Mouse (Mus musculus) MEL (cell line): ENCODE measurements around the gene Calm5. TPM values are rescaled to one million over a fixed set of nuclear protein-coding genes. Genes with fewer than 3 reads are reported as not detected.
A peak's percentile ranks its signal among the peaks of the same experiment; 100 is the strongest.

Experiments
- DNase-seq: peaks from one replicate; pipeline ENCODE4 v3.0.0; 2011; ENCODE audit warnings: low read depth, low spot score
- H3K27ac ChIP-seq: 2 replicates; pipeline ENCODE4 v1.5.1; 2012; ENCODE audit warnings: low read depth, mild to moderate bottlenecking, control low read depth, low read length, moderate library complexity; ENCODE audit not compliant: control insufficient read depth
- H3K27me3 ChIP-seq, 2 experiments: fragments of 150-350 bp in 1 of 2; sonication (generic) in 1 of 2; 2 replicates each; pipeline ENCODE4 v1.6.1; 2012; ENCODE audit warnings: low read length in 2 of 2, mild to moderate bottlenecking in 2 of 2, improper control_type of control experiment in 1 of 2, moderate library complexity in 1 of 2; ENCODE audit not compliant: insufficient read depth in 2 of 2, control insufficient read depth in 1 of 2
- H3K36me3 ChIP-seq, 2 experiments: 2 replicates each; pipeline ENCODE4 v1.6.1; 2012 to 2014; ENCODE audit warnings: low read length in 2 of 2, improper control_type of control experiment in 1 of 2, inconsistent platforms in 1 of 2, mild to moderate bottlenecking in 1 of 2; ENCODE audit not compliant: insufficient read depth in 2 of 2, control insufficient read depth in 1 of 2
- H3K4me1 ChIP-seq, 2 experiments: fragments of 150-350 bp in 1 of 2; sonication (generic) in 1 of 2; 2 replicates each; pipeline ENCODE4 v1.6.1; 2012; ENCODE audit warnings: low read length in 2 of 2, improper control_type of control experiment in 1 of 2, mild to moderate bottlenecking in 1 of 2; ENCODE audit not compliant: insufficient read depth in 2 of 2, control insufficient read depth in 1 of 2
- H3K4me3 ChIP-seq, 2 experiments: fragments of 150-350 bp in 1 of 2; sonication (generic) in 1 of 2; 2 replicates each; pipeline ENCODE4 v1.5.1; 2012; ENCODE audit warnings: low read depth in 2 of 2, low read length in 2 of 2, mild to moderate bottlenecking in 2 of 2, moderate library complexity in 2 of 2, control low read depth in 1 of 2, improper control_type of control experiment in 1 of 2; ENCODE audit not compliant: control insufficient read depth in 1 of 2, insufficient read depth in 1 of 2
- H3K79me2 ChIP-seq: 2 replicates; pipeline ENCODE4 v1.6.1; 2012; ENCODE audit warnings: mild to moderate bottlenecking, low read length, moderate library complexity; ENCODE audit not compliant: control insufficient read depth, poor library complexity, insufficient read depth
- H3K9ac ChIP-seq: 2 replicates; pipeline ENCODE4 v1.6.1; 2012; ENCODE audit warnings: low read depth, mild to moderate bottlenecking, control low read depth, low read length, moderate library complexity; ENCODE audit not compliant: control insufficient read depth, poor library complexity, severe bottlenecking
- H3K9me3 ChIP-seq: fragments of 150-350 bp; sonication (generic); replicated peaks from 2 replicates; pipeline ENCODE4 v1.6.1; 2012; ENCODE audit warnings: mild to moderate bottlenecking, low read length, improper control_type of control experiment, moderate library complexity; ENCODE audit not compliant: insufficient read depth
- BHLHE40 ChIP-seq: IDR thresholded peaks from 2 replicates; pipeline ENCODE4 v1.6.1; 2012; ENCODE audit warnings: low read depth, mild to moderate bottlenecking, inconsistent platforms, low read length, improper control_type of control experiment, borderline replicate concordance
- CHD1 ChIP-seq: IDR thresholded peaks from 2 replicates; pipeline ENCODE4 v1.6.1; 2012; ENCODE audit warnings: low read depth, mild to moderate bottlenecking, inconsistent platforms, low read length, improper control_type of control experiment
- CHD2 ChIP-seq: IDR thresholded peaks from 2 replicates; pipeline ENCODE4 v1.6.1; 2011; ENCODE audit warnings: low read length, improper control_type of control experiment
- E2F4 ChIP-seq: IDR thresholded peaks from 2 replicates; pipeline ENCODE4 v1.6.1; 2011; ENCODE audit warnings: low read depth, low read length, improper control_type of control experiment, borderline replicate concordance
- ELF1 ChIP-seq: IDR thresholded peaks from 2 replicates; pipeline ENCODE4 v1.6.1; 2014; ENCODE audit warnings: low read depth, mild to moderate bottlenecking, inconsistent platforms, low read length, improper control_type of control experiment, moderate library complexity
- EP300 ChIP-seq, 2 experiments: IDR thresholded peaks; 2 replicates each; pipeline ENCODE4 v1.6.1; 2011; ENCODE audit warnings: improper control_type of control experiment in 2 of 2, low read length in 2 of 2, low read depth in 1 of 2, mild to moderate bottlenecking in 1 of 2
- ETS1 ChIP-seq: IDR thresholded peaks from 2 replicates; pipeline ENCODE4 v1.6.1; 2012; ENCODE audit warnings: low read depth, mild to moderate bottlenecking, inconsistent platforms, low read length, improper control_type of control experiment, moderate library complexity
- GABPA ChIP-seq: IDR thresholded peaks from 2 replicates; pipeline ENCODE4 v1.6.1; 2012; ENCODE audit warnings: low read depth, mild to moderate bottlenecking, inconsistent platforms, low read length, improper control_type of control experiment, moderate library complexity
- GATA1 ChIP-seq: IDR thresholded peaks from 2 replicates; pipeline ENCODE4 v1.6.1; 2011; ENCODE audit warnings: low read depth, low read length, improper control_type of control experiment
- HCFC1 ChIP-seq: IDR thresholded peaks from 2 replicates; pipeline ENCODE4 v1.6.1; 2012; ENCODE audit warnings: low read depth, mild to moderate bottlenecking, inconsistent platforms, low read length, improper control_type of control experiment, moderate library complexity
- JUND ChIP-seq: IDR thresholded peaks from 2 replicates; pipeline ENCODE4 v1.6.1; 2011; ENCODE audit warnings: low read depth, mild to moderate bottlenecking, improper control_type of control experiment, low read length
- KAT2A ChIP-seq: conservative IDR thresholded peaks from 2 replicates; pipeline ENCODE4 v1.6.1; 2012; ENCODE audit warnings: low read depth, low read length, improper control_type of control experiment, inconsistent platforms
- MAZ ChIP-seq: IDR thresholded peaks from 2 replicates; pipeline ENCODE4 v1.6.1; 2012; ENCODE audit warnings: low read depth, mild to moderate bottlenecking, inconsistent platforms, low read length, improper control_type of control experiment
- MEF2A ChIP-seq: IDR thresholded peaks from 2 replicates; pipeline ENCODE4 v1.6.1; 2014; ENCODE audit warnings: low read depth, mild to moderate bottlenecking, inconsistent platforms, low read length, improper control_type of control experiment; ENCODE audit not compliant: poor library complexity, insufficient replicate concordance, severe bottlenecking; ENCODE audit errors: extremely low read depth
- MXI1 ChIP-seq: IDR thresholded peaks from 2 replicates; pipeline ENCODE4 v1.6.1; 2011; ENCODE audit warnings: mild to moderate bottlenecking, low read depth, low read length, improper control_type of control experiment
- MYB ChIP-seq: IDR thresholded peaks from 2 replicates; pipeline ENCODE4 v1.6.1; 2011; ENCODE audit warnings: mild to moderate bottlenecking, low read depth, low read length, improper control_type of control experiment
- MYC ChIP-seq: IDR thresholded peaks from 2 replicates; pipeline ENCODE4 v1.6.1; 2011; ENCODE audit warnings: low read depth, mild to moderate bottlenecking, low read length, improper control_type of control experiment, moderate library complexity
- POLR2A ChIP-seq, 2 experiments: IDR thresholded peaks; 2 replicates each; pipeline ENCODE4 v1.6.1; 2011 to 2012; ENCODE audit warnings: low read length in 2 of 2, mild to moderate bottlenecking in 2 of 2, control low read depth in 1 of 2, improper control_type of control experiment in 1 of 2, low read depth in 1 of 2, moderate library complexity in 1 of 2; ENCODE audit not compliant: control insufficient read depth in 1 of 2, insufficient read depth in 1 of 2, poor library complexity in 1 of 2
- POLR2AphosphoS2 ChIP-seq: IDR thresholded peaks from 2 replicates; pipeline ENCODE4 v1.6.1; 2011; ENCODE audit warnings: low read length, improper control_type of control experiment
- SIN3A ChIP-seq: IDR thresholded peaks from 2 replicates; pipeline ENCODE4 v1.6.1; 2012; ENCODE audit warnings: low read length, improper control_type of control experiment, inconsistent platforms
- SMC3 ChIP-seq: IDR thresholded peaks from 2 replicates; pipeline ENCODE4 v1.6.1; 2011; ENCODE audit warnings: low read depth, low read length, improper control_type of control experiment
- TAL1 ChIP-seq: IDR thresholded peaks from 2 replicates; pipeline ENCODE4 v1.6.1; 2012; ENCODE audit warnings: mild to moderate bottlenecking, inconsistent platforms, low read length, moderate library complexity, mixed read lengths
- TCF12 ChIP-seq: IDR thresholded peaks from 2 replicates; pipeline ENCODE4 v1.6.1; 2014; ENCODE audit warnings: low read depth, mild to moderate bottlenecking, inconsistent platforms, low read length, improper control_type of control experiment, moderate library complexity
- USF1 ChIP-seq: IDR thresholded peaks from 2 replicates; pipeline ENCODE4 v1.6.1; 2014; ENCODE audit warnings: low read depth, mild to moderate bottlenecking, inconsistent platforms, low read length, improper control_type of control experiment, moderate library complexity
- USF2 ChIP-seq, 2 experiments: IDR thresholded peaks; 2 replicates each; pipeline ENCODE4 v1.6.1; 2011 to 2012; ENCODE audit warnings: improper control_type of control experiment in 2 of 2, low read length in 2 of 2, borderline replicate concordance in 1 of 2, inconsistent platforms in 1 of 2, low read depth in 1 of 2, mild to moderate bottlenecking in 1 of 2; ENCODE audit not compliant: insufficient read depth in 1 of 2
- ZKSCAN1 ChIP-seq: IDR thresholded peaks from 2 replicates; pipeline ENCODE4 v1.6.1; 2012; ENCODE audit warnings: low read depth, mild to moderate bottlenecking, inconsistent platforms, low read length, improper control_type of control experiment, moderate library complexity
- ZMIZ1 ChIP-seq: IDR thresholded peaks from 2 replicates; pipeline ENCODE4 v1.6.1; 2012; ENCODE audit warnings: low read depth, mild to moderate bottlenecking, inconsistent platforms, low read length, improper control_type of control experiment, moderate library complexity
- polyA plus RNA-seq, 2 experiments: library from polyadenylated mRNA; stranded (reverse) in 1 of 2; unstranded in 1 of 2; fragments of >175 nt in 1 of 2; fragments of >200 nt in 1 of 2; gene quantifications; 2 replicates each; pipeline versions ENCODE4 v1.2.1 to v1.2.4; 2012; ENCODE audit warnings: low replicate concordance in 2 of 2, low read depth in 1 of 2; ENCODE audit not compliant: insufficient read length in 2 of 2, insufficient read depth in 1 of 2, missing spikeins in 1 of 2
- total RNA-seq: library from RNA; depleted of rRNA; stranded (reverse); fragments of 300-350 nt; gene quantifications from 2 replicates; pipeline ENCODE4 v1.2.3, GENCODE M21; 2012

Calm5 gene
- total and polyA plus RNA-seq, 3 experiments: not detected

DNA sequence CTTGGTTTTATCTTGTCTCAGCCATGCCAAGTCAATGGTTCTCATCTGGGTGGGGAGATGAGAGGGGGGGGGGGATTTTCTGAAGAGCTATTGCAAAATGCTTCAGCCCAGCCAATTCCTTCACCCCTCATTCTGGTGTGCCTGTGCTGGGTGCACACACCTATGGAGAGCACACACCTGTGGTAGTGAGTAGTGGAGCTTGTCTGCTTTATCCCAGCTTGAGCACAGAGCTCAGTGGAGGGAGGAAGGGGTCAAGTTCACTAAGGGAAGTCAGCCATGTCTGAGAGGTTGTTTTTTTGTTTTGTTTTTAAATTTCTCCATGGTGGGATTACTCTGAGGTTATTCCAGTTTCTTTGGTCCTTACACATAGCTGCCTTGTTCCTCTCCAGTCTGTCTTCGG, 2.3 kb downstream of the Calm5 start:
- H3K4me3 ChIP-seq: no peak overlapping the region
- no peaks in the 10 kb centered on the region for H3K9me3 ChIP-seq
- H3K27ac ChIP-seq: no peak overlapping the region
- H3K27me3 ChIP-seq: no peaks in the 10 kb centered on the region; a peak in 1 of 4 replicates
- H3K79me2 ChIP-seq: no peaks in the 10 kb centered on the region
- no peak for DNase-seq
- TF ChIP-seq MYB (no peak), BHLHE40 (no peak)
- H3K9ac ChIP-seq: no peak overlapping the region
- H3K36me3 ChIP-seq: no peaks in the 10 kb centered on the region
- no peaks in the 10 kb centered on the region for H3K4me1 ChIP-seq

DNA sequence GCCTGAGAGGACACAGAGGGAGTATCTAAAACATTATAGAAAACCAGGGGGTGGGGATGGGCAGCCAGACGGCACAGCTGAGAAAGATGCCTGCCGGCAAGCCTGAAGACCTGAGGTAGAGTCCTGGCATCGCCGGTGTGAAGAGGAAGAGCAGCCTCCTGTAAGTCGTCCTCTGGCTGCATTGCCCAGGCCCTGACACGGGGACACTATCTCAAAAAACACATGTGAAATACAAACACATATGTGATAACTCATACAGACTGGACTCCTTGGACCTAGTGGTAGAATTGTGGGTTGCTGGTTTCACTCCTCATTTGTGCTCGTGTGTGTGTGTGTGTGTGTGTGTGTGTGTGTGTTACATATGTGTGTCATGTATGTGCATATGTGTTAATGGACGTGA, 7.3 kb downstream of the Calm5 start:
- Histone ChIP-seq H3K27me3 (no peaks in the 10 kb centered on the region; a peak in 1 of 4 replicates), H3K36me3 (peaks cover 0 to 12% of the 10 kb centered on the region in 2 experiments; a peak in 2 of 4 replicates), H3K4me1 (peaks cover 0 to 22% of the 10 kb centered on the region in 2 experiments; a peak in 2 of 4 replicates), H3K9ac (no peak overlapping the region), H3K9me3 (no peaks in the 10 kb centered on the region), H3K27ac (no peak overlapping the region), H3K79me2 (no peaks in the 10 kb centered on the region; the same call in 1 of the 2 replicates), H3K4me3 (no peak overlapping the region)
- TF ChIP-seq SIN3A: no peak
- TF ChIP-seq MXI1: no peak
- no peak for TF ChIP-seq MEF2A
- no peak for TF ChIP-seq JUND
- TF ChIP-seq GATA1: no peak
- no peak for TF ChIP-seq EP300 (IDR thresholded peaks at IDR 0.05; ENCODE audit: low read depth in 1 of 2, low read length in 2 of 2)
- TF ChIP-seq TAL1: no peak
- no peak for TF ChIP-seq MYB
- no peak for TF ChIP-seq GABPA
- TF ChIP-seq POLR2A (IDR thresholded peaks at IDR 0.05; ENCODE audit: control insufficient read depth in 1 of 2, insufficient read depth in 1 of 2, low read depth in 1 of 2, low read length in 2 of 2, poor library complexity in 1 of 2): no peak
- TF ChIP-seq ELF1: no peak
- no peak for TF ChIP-seq KAT2A
- TF ChIP-seq SMC3: no peak
- TF ChIP-seq CHD1: no peak
- DNase-seq: no peak

DNA sequence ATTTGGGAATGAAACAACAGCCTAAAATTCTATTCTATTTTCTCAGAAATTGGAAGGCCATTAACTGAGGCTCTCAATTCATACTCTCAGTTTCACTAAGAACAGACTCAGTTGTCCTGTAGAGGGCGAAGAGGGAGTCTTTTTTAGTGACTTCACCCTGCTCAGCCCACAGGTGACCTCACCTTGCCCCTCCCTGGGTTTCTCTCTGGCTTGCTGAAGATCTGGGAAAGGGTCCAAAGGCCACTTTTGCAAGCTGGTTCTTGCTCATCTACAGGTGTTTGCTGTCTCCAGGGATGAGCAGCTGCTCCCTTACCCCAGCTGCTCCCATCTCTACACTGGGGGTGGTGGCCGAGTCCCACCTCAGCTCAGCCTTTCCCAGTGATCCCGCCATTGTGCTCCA, 8.4 kb downstream of the Calm5 start:
- DNase-seq: no peak
- H3K9ac ChIP-seq: no peak overlapping the region
- peak overlapping the region; percentile 22 for H3K27ac ChIP-seq
- H3K4me1 ChIP-seq: peaks cover 0 to 26% of the 10 kb centered on the region in 2 experiments; a peak in 2 of 4 replicates
- H3K79me2 ChIP-seq: no peaks in the 10 kb centered on the region; the same call in 1 of the 2 replicates
- peaks cover 0 to 17% of the 10 kb centered on the region in 2 experiments; a peak in 2 of 4 replicates for H3K36me3 ChIP-seq
- no peaks in the 10 kb centered on the region for H3K9me3 ChIP-seq
- TF ChIP-seq USF1: no peak
- TF ChIP-seq E2F4: no peak
- no peak for TF ChIP-seq MYC
- TF ChIP-seq HCFC1: no peak
- no peak for TF ChIP-seq ZMIZ1
- no peak for TF ChIP-seq POLR2AphosphoS2
- TF ChIP-seq MAZ: no peak
- no peak for TF ChIP-seq TCF12
- TF ChIP-seq ZKSCAN1: no peak
- no peak for TF ChIP-seq TAL1
- TF ChIP-seq JUND: no peak
- no peak for TF ChIP-seq USF2 (IDR thresholded peaks at IDR 0.05; ENCODE audit: borderline replicate concordance in 1 of 2, insufficient read depth in 1 of 2, low read depth in 1 of 2, low read length in 2 of 2)
- TF ChIP-seq CHD2: no peak
- no peak for TF ChIP-seq CHD1
- no peak for TF ChIP-seq GATA1
- no peak for TF ChIP-seq ETS1
- TF ChIP-seq MXI1: no peak
- H3K4me3 ChIP-seq: no peak overlapping the region
- H3K27me3 ChIP-seq: no peaks in the 10 kb centered on the region
